Mouse (Mus musculus): ENCODE measurements around the gene Cda. TPM values are rescaled to one million over a fixed set of nuclear protein-coding genes. Genes with fewer than 3 reads are reported as not detected.
A peak's percentile ranks its signal among the peaks of the same experiment; 100 is the strongest.

Gene Cda
- polyA plus RNA-seq (2015; fragmentation: Nextera tagmentation; extraction: Ambion mirVana): 2.2 and 2.6 TPM in 2 replicates

DNA sequence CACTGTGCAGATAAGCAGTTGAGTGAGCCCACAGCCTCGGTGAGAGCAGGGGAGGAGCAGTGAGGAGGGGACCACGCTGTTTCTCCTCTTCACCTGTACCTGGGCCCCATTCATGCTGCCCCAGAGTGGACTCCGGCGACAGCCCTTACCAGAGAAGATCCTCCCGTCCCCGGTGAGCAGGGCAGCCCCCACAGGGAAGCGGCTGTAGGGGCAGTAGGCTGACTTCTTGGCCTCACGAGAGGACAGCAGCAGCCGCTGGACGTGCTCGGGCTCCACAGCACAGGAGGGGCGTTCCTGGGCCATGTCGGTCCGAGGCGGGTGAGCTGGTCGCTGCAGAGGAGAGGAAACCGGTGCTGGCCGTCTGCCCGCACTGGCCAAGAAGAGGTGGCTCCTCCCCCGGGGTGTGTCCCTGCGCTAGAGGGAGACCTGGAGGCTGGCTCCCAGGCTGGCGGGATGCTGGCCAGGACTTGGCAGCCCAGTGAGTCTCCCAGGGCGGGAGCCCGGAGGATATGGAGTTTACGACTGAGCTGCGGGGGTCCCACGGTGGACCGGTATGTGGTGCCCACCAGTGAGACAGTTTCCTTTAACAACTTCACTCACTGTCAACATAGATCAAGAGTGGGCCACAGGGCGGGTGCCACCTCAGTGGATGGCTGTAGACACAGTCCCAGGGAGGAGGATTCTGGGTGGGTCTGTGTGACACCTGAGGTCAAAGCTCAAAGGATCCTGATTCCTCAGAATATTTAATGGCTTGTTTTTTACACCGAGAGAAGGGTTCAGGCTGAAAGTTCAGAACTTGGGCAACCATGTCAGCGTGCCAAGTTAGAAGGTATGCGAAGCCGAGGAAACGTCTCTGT lies at the start of gene Cda:
TSS of gene Cda (minus strand) at position 352 of the 857 bp plus-strand sequence.
- Histone ChIP-seq H3K9me3 (no peaks in the 10 kb centered on the region), H3K36me3 (no peaks in the 10 kb centered on the region), H3K4me1 (replicated peaks) (peaks cover 9% of the 10 kb centered on the region), H3K4me3 (replicated peaks) (peak within 1 kb of the TSS; percentile 33), H3K4me2 (replicated peaks) (peak within 1 kb of the TSS; percentile 60), H3K9ac (replicated peaks) (peak within 1 kb of the TSS; percentile 60; the same call in 1 of the 2 replicates), H3K27me3 (peaks cover 41% of the 10 kb centered on the region), H3K27ac (no peak within 1 kb of the TSS)
- WGBS: 12% methylated on average over 34 of the region's 34 CpGs
- ATAC-seq: peak; percentile 83

DNA sequence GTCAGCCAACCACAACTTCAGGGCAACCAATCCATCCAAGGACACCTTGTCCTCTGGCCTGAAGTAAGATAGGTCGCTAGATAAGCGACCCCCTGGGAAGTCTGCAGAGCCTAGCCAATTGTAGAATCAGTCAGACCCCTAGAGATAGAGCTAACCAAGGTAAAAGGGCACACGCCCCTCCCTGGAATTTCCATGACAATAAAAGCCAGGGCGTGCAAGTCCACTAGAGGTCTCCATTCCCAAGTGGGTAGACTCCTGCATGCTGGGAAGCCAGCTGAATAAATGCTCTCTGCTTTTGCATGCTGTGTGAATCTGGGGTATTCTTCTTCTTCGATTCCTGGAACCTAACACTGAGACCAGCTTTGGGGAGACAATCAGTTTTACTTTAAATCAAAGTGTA lies 48.6 kb upstream of the Cda start:
- Histone ChIP-seq H3K4me2 (replicated peaks) (no peak overlapping the region), H3K4me1 (replicated peaks) (peaks cover 15% of the 10 kb centered on the region), H3K4me3 (replicated peaks) (no peak overlapping the region), H3K9ac (replicated peaks) (no peak overlapping the region), H3K36me3 (no peaks in the 10 kb centered on the region), H3K27ac (no peak overlapping the region), H3K27me3 (peaks cover 19% of the 10 kb centered on the region), H3K9me3 (no peaks in the 10 kb centered on the region)
- 51% methylated on average over 5 of the region's 5 CpGs for WGBS
- ATAC-seq: no peak

DNA sequence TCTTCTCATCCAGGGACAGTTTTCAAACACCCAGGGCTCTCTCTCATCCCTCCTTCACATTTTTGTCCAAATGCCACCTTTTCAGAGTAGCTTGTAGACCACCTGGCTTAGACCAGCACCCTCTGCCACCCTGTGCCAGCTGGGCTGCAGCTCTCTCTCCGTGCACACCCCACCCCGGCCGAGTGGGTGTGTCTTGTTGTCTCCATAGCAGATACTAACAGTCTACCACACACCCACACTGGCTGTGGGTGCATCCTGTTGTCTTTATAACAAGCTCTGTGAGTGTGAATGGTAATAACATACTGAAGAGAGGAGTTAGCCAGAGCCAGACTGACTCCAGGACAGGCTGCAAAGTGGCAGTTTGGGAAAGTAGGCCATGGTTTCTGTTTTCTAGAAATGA lies 48.2 kb upstream of the Cda start:
- Histone ChIP-seq H3K9me3 (no peaks in the 10 kb centered on the region), H3K27ac (no peak overlapping the region), H3K27me3 (peaks cover 15% of the 10 kb centered on the region), H3K4me3 (replicated peaks) (no peak overlapping the region), H3K9ac (replicated peaks) (no peak overlapping the region), H3K4me1 (replicated peaks) (peaks cover 15% of the 10 kb centered on the region), H3K4me2 (replicated peaks) (no peak overlapping the region), H3K36me3 (no peaks in the 10 kb centered on the region)
- no peak for ATAC-seq
- 79% methylated on average over 3 of the region's 3 CpGs for WGBS

DNA sequence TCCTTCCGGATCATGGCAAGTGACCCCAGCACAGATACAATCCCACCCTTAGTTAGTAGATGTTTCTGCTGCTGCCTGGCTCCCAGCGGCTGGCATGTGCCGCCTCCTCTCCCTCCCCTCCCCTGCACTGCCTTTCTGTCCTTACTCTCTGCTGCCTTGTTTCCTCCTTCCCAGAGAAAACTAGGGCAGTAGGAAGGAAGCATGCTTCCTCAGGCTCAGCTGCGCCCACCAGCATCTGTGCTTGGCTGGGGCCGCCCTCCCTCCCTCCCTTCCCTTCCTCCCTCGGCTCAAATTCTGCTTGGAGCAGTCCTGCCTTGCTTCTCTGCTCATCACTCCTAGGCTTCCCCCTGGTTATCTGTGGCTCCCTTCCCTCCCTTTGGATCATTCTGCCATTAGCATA lies 46.9 kb upstream of the Cda start:
- Histone ChIP-seq H3K9ac (replicated peaks) (0 out of 2 replicates have a peak overlapping the region, but pooled peaks have one; percentile 40), H3K27me3 (peaks cover 10% of the 10 kb centered on the region), H3K9me3 (no peaks in the 10 kb centered on the region), H3K4me1 (replicated peaks) (peaks cover 15% of the 10 kb centered on the region), H3K4me2 (replicated peaks) (no peak overlapping the region), H3K4me3 (replicated peaks) (no peak overlapping the region), H3K27ac (peak overlapping the region; percentile 49), H3K36me3 (no peaks in the 10 kb centered on the region)
- ATAC-seq: 0 out of 2 replicates have a peak, but pooled peaks have one; percentile 20
- WGBS: 29% methylated on average over 6 of the region's 6 CpGs

DNA sequence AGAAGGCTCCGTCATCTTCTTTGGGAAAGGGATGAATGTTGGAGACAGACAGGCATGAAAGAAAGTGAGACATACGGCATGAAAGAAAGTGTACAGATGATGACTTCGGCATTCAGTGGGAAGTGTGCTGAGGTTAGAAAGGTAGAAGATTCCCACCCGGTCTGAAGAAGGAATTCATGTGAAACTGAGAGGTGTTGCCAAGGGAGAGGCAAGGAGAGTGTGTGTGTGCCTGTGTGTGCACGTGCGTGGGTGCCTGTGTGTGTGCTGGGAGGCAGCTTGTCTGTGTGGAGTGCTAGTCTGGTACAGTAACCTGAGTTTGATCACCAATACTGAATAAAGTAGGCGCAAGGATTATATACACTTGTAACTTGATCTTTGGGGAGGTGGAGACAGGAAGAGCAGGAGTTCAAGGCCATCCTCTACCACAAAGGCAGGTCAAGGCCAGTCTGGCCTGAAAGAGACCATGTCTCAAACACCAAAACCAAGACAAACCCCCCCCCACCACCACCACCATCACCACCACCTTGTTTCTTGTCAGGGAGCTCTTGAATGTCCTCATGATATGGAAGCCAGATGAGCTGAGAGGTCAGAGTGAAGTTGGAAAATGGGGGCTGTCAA lies 43.8 kb upstream of the Cda start:
- Histone ChIP-seq H3K9ac (replicated peaks) (no peak overlapping the region), H3K4me2 (replicated peaks) (no peak overlapping the region), H3K27ac (no peak overlapping the region), H3K4me1 (replicated peaks) (peaks cover 6% of the 10 kb centered on the region), H3K27me3 (peaks cover 16% of the 10 kb centered on the region; the same call in 1 of the 2 replicates), H3K4me3 (replicated peaks) (no peak overlapping the region), H3K9me3 (no peaks in the 10 kb centered on the region), H3K36me3 (no peaks in the 10 kb centered on the region)
- no peak for ATAC-seq
- WGBS: 56% methylated on average over 7 of the region's 7 CpGs

DNA sequence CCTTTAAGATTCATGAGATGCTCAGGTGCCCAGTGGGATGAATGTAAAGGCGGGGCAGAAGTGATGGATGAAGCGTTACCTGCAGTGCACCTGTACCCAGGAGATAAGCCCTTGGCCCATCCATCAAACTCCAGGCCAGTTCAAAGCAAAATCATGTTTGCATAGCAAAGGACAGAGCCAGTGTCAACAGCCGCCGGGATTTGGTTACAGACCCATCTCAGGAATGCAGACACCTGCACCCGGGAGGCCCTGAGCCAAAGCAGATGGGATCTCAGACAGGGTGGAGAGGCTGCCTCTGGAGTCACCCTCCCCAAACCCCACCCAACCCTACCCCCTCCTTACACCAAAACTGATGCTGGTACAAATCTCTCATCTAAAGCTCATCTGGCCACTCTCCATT lies 43.2 kb upstream of the Cda start:
- 17% methylated on average over 5 of the region's 5 CpGs for WGBS
- Histone ChIP-seq H3K4me1 (replicated peaks) (peaks cover 6% of the 10 kb centered on the region), H3K9me3 (no peaks in the 10 kb centered on the region), H3K36me3 (no peaks in the 10 kb centered on the region), H3K27ac (no peak overlapping the region), H3K9ac (replicated peaks) (no peak overlapping the region), H3K4me2 (replicated peaks) (no peak overlapping the region), H3K27me3 (peaks cover 13% of the 10 kb centered on the region; the same call in 1 of the 2 replicates), H3K4me3 (replicated peaks) (no peak overlapping the region)
- no peak for ATAC-seq

DNA sequence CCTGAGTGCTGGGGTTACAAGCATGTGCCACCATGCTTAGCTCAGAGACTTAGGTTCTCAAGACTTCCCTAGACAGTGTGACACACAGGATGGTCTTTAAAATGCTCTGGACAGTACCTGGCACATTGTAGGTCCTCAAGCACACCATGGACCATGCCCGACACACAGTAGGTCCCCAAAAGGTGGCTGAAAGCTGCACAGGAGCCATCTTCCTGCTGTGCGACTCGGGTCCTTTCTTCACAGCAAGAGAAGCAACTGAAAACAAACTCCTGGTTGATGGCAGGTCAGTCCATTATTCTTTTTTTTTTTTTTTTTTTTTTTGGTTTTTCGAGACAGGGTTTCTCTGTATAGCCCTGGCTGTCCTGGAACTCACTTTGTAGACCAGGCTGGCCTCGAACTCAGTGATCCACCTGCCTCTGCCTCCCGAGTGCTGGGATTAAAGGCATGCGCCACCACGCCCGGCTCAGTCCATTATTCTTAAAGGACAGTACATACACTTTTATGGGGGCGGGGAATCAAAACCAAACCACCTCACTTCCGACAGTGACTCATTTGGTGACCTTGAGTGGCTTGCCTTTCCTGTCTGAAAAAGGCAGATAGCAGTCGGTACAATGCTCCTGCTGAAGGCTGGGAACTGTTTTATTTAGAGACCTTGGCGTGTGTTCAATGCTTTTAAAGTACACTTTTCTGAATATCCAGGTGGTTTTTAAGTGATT lies 39.8 kb upstream of the Cda start:
- no peak for ATAC-seq
- H3K27ac ChIP-seq: no peak overlapping the region
- no peaks in the 10 kb centered on the region for H3K9me3 ChIP-seq
- no peaks in the 10 kb centered on the region for H3K36me3 ChIP-seq
- no peak overlapping the region for H3K4me3 ChIP-seq (replicated peaks)
- peaks cover 11% of the 10 kb centered on the region; the same call in 1 of the 2 replicates for H3K27me3 ChIP-seq
- no peak overlapping the region for H3K4me2 ChIP-seq (replicated peaks)
- H3K9ac ChIP-seq (replicated peaks): no peak overlapping the region
- no peaks in the 10 kb centered on the region for H3K4me1 ChIP-seq (replicated peaks)
- WGBS: 87% methylated on average over 12 of the region's 13 CpGs

DNA sequence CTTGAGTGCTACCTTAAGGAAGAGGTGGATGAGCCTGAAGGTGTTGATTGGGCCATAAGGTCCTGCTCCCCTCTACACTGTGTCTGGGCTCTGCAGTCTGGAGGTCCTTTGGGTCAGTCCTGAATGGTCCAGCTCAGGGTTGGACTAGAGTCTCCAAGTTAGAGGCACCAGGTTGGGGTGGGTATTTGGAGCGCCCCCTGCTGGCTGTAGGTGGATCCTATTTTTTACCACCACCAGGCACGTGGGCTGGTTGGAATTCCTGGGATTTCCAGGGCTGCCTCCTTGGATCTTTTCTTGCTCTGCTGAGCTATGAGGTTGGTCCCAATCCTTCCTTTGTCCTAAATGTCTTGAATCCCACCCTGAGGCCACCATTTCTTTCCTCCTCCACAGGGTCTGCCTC lies 37.0 kb upstream of the Cda start:
- no peak overlapping the region for H3K27ac ChIP-seq
- H3K4me3 ChIP-seq (replicated peaks): no peak overlapping the region
- H3K4me1 ChIP-seq (replicated peaks): no peaks in the 10 kb centered on the region
- H3K9ac ChIP-seq (replicated peaks): no peak overlapping the region
- H3K4me2 ChIP-seq (replicated peaks): no peak overlapping the region
- H3K36me3 ChIP-seq: no peaks in the 10 kb centered on the region
- 2% methylated on average over 2 of the region's 2 CpGs for WGBS
- no peak for ATAC-seq
- H3K27me3 ChIP-seq: peaks cover 20% of the 10 kb centered on the region
- H3K9me3 ChIP-seq: no peaks in the 10 kb centered on the region

DNA sequence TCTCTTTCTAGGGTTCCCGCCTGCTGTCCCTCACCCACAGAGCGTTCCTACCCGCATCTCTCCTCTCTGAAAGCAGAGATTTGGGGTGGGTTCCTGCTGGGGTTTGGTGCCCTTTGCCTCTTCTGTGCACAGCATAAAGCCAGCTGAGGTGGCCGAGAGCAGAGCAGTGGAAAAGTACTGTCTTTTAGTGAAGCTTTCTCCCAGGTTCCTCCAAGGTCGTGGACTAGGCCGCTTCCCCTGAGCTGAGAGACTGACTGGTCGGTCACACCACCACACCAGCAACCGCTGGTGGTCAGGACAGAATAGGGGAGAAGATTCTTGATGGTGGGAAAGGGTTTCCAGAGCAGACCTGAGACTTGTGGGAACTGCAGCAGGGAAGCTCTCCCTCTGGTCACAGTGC lies 28.9 kb upstream of the Cda start:
- Histone ChIP-seq H3K4me1 (replicated peaks) (peaks cover 21% of the 10 kb centered on the region), H3K36me3 (no peaks in the 10 kb centered on the region), H3K9me3 (no peaks in the 10 kb centered on the region), H3K4me3 (replicated peaks) (peak overlapping the region; percentile 43), H3K27me3 (peaks cover 89% of the 10 kb centered on the region), H3K4me2 (replicated peaks) (peak overlapping the region; percentile 68), H3K27ac (no peak overlapping the region), H3K9ac (replicated peaks) (peak overlapping the region; percentile 19; the same call in 1 of the 2 replicates)
- ATAC-seq: no peak
- 1% methylated on average over 8 of the region's 8 CpGs for WGBS

DNA sequence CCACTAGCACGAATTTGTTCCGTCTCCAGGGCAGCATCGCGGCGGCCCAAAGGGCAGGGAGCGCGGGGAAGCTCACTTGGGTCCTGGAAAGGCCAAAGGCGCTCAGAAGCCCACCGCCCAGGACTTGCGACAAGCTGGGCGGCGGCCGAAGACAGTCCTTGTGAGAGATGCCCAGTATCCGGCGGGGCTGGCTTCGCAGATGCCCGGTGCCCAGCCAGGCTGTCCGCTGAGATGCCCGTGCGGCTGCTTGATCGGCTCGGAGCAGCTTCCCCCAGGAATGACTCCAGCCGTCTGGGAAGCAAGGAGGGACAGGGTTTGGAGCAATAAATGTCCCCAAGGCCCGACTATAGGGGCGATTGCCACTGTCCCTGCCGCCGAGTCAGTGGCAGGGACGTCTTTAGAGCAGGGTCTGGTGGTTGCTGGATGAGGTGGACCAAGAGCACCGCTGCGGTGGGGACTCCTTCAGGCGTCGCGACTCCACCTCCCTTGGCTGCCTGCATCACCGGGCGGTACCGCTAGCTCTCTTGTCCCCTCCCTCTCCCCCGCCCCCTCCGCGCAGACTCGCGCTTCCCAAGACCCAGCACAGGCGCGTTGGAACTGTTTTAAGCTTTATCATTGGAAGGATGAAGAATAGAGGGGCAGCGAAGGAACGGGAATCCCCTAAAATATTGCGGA lies 28.3 kb upstream of the Cda start, which contains the start of gene Fam43b:
TSS of gene Fam43b (minus strand) at position 558 of the 675 bp plus-strand sequence.
- Histone ChIP-seq H3K9ac (replicated peaks) (peak within 1 kb of the TSS; percentile 60), H3K27ac (no peak within 1 kb of the TSS), H3K4me1 (replicated peaks) (peaks cover 21% of the 10 kb centered on the region), H3K4me3 (replicated peaks) (peak within 1 kb of the TSS; percentile 43), H3K9me3 (no peaks in the 10 kb centered on the region), H3K27me3 (peaks cover 92% of the 10 kb centered on the region), H3K36me3 (no peaks in the 10 kb centered on the region), H3K4me2 (replicated peaks) (peak within 1 kb of the TSS; percentile 68)
- WGBS: 2% methylated on average over 46 of the region's 46 CpGs
- ATAC-seq: no peak; the same call in 1 of the 2 replicates
